ENCODE assay signal across 30 mouse cellular contexts in genomic region chr7:44922530-44922929, GRCm38 (mm10). TPM values are rescaled to one million over a fixed set of nuclear protein-coding genes. Genes with fewer than 3 reads are reported as not detected.
DNase-seq lines count a peak whose midpoint lies in the region; ATAC-seq and TF ChIP-seq lines count a peak whose summit lies in the region.
"Had no signal": no experiment of that assay in that cellular context is flagged by ENCODE, and none has a peak within 500 bp of the region (broad histone marks: within the 10 kb centered on the region; RNA-seq: fewer than 3 reads in every experiment).

No protein-coding gene starts in this region.

- H3K36me3 ChIP-seq in kidney, embryonic 15.5 days, result peaks cover 60% of the 10 kb centered on the region
- peaks cover 49% of the 10 kb centered on the region for H3K36me3 ChIP-seq in liver, embryonic 14.5 days (replicated peaks; ENCODE audit: control insufficient read depth, insufficient read depth, low read depth)

- intact Hi-C loops in left cerebral cortex, adult 2 months (cut with DNase I), result loop anchor here (5.0 kb wide), 1 partner anchor 35 kb away; no protein-coding TSS in a partner anchor

- peak; percentile 32 for TF ChIP-seq EP300 in liver, embryonic 14.5 days (IDR thresholded peaks at IDR 0.05; ENCODE audit: low read depth)

- no peaks in the 10 kb centered on the region for H3K27me3 ChIP-seq in kidney, embryonic 15.5 days
- no peaks in the 10 kb centered on the region for H3K27me3 ChIP-seq in liver, embryonic 14.5 days (ENCODE audit: control insufficient read depth, insufficient read depth, low read length)
- H3K27me3 ChIP-seq: heart, embryonic 13.5 days; limb, embryonic 15.5 days; neural tube, embryonic 12.5 days; Patski had no signal

- ATAC-seq in kidney, embryonic 15.5 days (replicated peaks; ENCODE audit: low FRiP score), result 0 out of 2 replicates have a peak, but pooled peaks have one; percentile 34
- peak; percentile 67 for ATAC-seq in erythroid progenitor cell, adult 5-6 weeks (replicated peaks; ENCODE audit: low FRiP score, poor library complexity, severe bottlenecking)
- peak; percentile 78 for ATAC-seq in liver, embryonic 14.5 days (ENCODE audit: insufficient read depth)
- ATAC-seq in megakaryocyte-erythroid progenitor cell, adult 5-6 weeks (replicated peaks; ENCODE audit: low FRiP score, low TSS enrichment, poor library complexity, severe bottlenecking), result peak; percentile 77
- ATAC-seq: forebrain, embryonic 14.5 days; hindbrain, embryonic 16.5 days; midbrain, embryonic 16.5 days; Patski had no signal

- TF ChIP-seq CTCF in liver, embryonic 14.5 days (IDR thresholded peaks at IDR 0.05; ENCODE audit: low read depth), result no peak
- TF ChIP-seq CTCF in left cerebral cortex, adult 2 months (IDR thresholded peaks at IDR 0.05), result no peak

- H3K4me1 ChIP-seq in kidney, embryonic 15.5 days, result peaks cover 13% of the 10 kb centered on the region
- peaks cover 19 to 30% of the 10 kb centered on the region in 2 experiments for H3K4me1 ChIP-seq in liver, embryonic 14.5 days (replicated peaks; ENCODE audit: control insufficient read depth in 2 of 2, insufficient read depth in 2 of 2, low read length in 1 of 2)

- DNase-seq in kidney, postnatal 36 days, result no peak
- DNase-seq in liver, embryonic 14.5 days (ENCODE audit: low read depth in 3 of 3, low spot score in 3 of 3), result no peak
- DNase-seq in neural tube, embryonic 10.5 days (ENCODE audit: extremely low spot score, low spot score), result no peak
- DNase-seq in left cerebral cortex, adult 2 months (ENCODE audit: extremely low spot score in 1 of 2, low spot score in 2 of 2), result no peak
- DNase-seq: adrenal gland, postnatal 10 days; cerebellum, adult 11 months; cerebellum, adult 9-11 months; heart, postnatal 10 days; kidney, adult 18-20 months; kidney, postnatal 4 days; lung, postnatal 4 days; thymus, adult 2 months; thymus, postnatal 4 days had no signal

- no peak overlapping the region for H3K9ac ChIP-seq in kidney, embryonic 15.5 days
- H3K9ac ChIP-seq in liver, embryonic 14.5 days (replicated peaks), result no peak overlapping the region
- H3K9ac ChIP-seq: heart, embryonic 13.5 days; limb, embryonic 15.5 days; neural tube, embryonic 12.5 days had no signal

- H3K4me3 ChIP-seq in kidney, embryonic 15.5 days (replicated peaks), result no peak overlapping the region
- no peak overlapping the region for H3K4me3 ChIP-seq in liver, embryonic 14.5 days (ENCODE audit: insufficient read depth in 1 of 2, low read depth in 2 of 2, low read length in 2 of 2)
- no peak overlapping the region for H3K4me3 ChIP-seq in left cerebral cortex, adult 2 months
- H3K4me3 ChIP-seq: heart, embryonic 13.5 days; limb, embryonic 10.5 days; limb, embryonic 15.5 days; neural tube, embryonic 12.5 days had no signal

- H3K9me3 ChIP-seq in kidney, embryonic 15.5 days (replicated peaks), result no peaks in the 10 kb centered on the region
- no peaks in the 10 kb centered on the region for H3K9me3 ChIP-seq in liver, embryonic 14.5 days (ENCODE audit: control insufficient read depth, low read length)
- H3K9me3 ChIP-seq: G1E; heart, embryonic 13.5 days; limb, embryonic 10.5 days; limb, embryonic 15.5 days; neural tube, embryonic 12.5 days had no signal

- H3K27ac ChIP-seq in kidney, embryonic 15.5 days, result no peak overlapping the region
- H3K27ac ChIP-seq in liver, embryonic 14.5 days, result no peak overlapping the region; the same call in 1 of the 2 replicates
- no peak overlapping the region for H3K27ac ChIP-seq in left cerebral cortex, adult 2 months
- H3K27ac ChIP-seq: heart, embryonic 13.5 days; limb, embryonic 10.5 days; limb, embryonic 15.5 days; neural tube, embryonic 12.5 days had no signal

- no peak overlapping the region for H3K4me2 ChIP-seq in kidney, embryonic 15.5 days
- H3K4me2 ChIP-seq in liver, embryonic 14.5 days (ENCODE audit: low read depth), result no peak overlapping the region; the same call in 1 of the 2 replicates
- H3K4me2 ChIP-seq: heart, embryonic 13.5 days; limb, embryonic 15.5 days; neural tube, embryonic 12.5 days had no signal

RNA-seq across cellular contexts. Expression of gene Ap2a1, which starts 6.8 kb away (rescaled TPM):
- 74.2 and 79.1 TPM in 2 replicates for polyA plus RNA-seq in kidney, embryonic 15.5 days (2015; fragmentation: Nextera tagmentation; extraction: Ambion mirVana)
- 93.0 and 93.9 TPM in 2 replicates for total RNA-seq in erythroid progenitor cell, adult 5-6 weeks (2015; ENCODE audit: low replicate concordance)
- 46.2 and 74.2 TPM in 2 replicates for total RNA-seq in erythroid progenitor cell, adult 5-6 weeks (2017; ENCODE audit: low replicate concordance)
- 62.2 and 67.6 TPM in 2 replicates for polyA plus RNA-seq in liver, embryonic 14.5 days (2012; rRNA removed)
- 69.6 and 74.2 TPM in 2 replicates for polyA plus RNA-seq in liver, embryonic 14.5 days (2014; fragmentation: Nextera tagmentation; extraction: Ambion mirVana)
- 95.3 and 104 TPM in 2 replicates for total RNA-seq in megakaryocyte-erythroid progenitor cell, adult 5-6 weeks (2014; fragmentation: Nextera tagmentation)
- 23.8 and 37.1 TPM in 2 replicates for total RNA-seq in megakaryocyte-erythroid progenitor cell, adult 5-6 weeks (2017)
- 100 to 1,000 TPM; 327 to 331 TPM for total RNA-seq in left cerebral cortex, adult 2 months (2021)

RNA-seq across cellular contexts. Expression of gene Tsks, which starts 20.5 kb away (rescaled TPM):
- polyA plus RNA-seq in kidney, embryonic 15.5 days (2015; fragmentation: Nextera tagmentation; extraction: Ambion mirVana), result 0.14 TPM in 2 replicates
- not detected in 2 replicates for total RNA-seq in erythroid progenitor cell, adult 5-6 weeks (2015; ENCODE audit: low replicate concordance)
- total RNA-seq in erythroid progenitor cell, adult 5-6 weeks (2017; ENCODE audit: low replicate concordance), result not detected in 2 replicates
- 0.07 and 0.22 TPM in 2 replicates for polyA plus RNA-seq in liver, embryonic 14.5 days (2012; rRNA removed)
- 0.05 TPM in 1 of 2 replicates, not detected in the other for polyA plus RNA-seq in liver, embryonic 14.5 days (2014; fragmentation: Nextera tagmentation; extraction: Ambion mirVana)
- total RNA-seq in megakaryocyte-erythroid progenitor cell, adult 5-6 weeks (2014; fragmentation: Nextera tagmentation), result not detected in 2 replicates
- not detected in 2 replicates for total RNA-seq in megakaryocyte-erythroid progenitor cell, adult 5-6 weeks (2017)
- total RNA-seq in left cerebral cortex, adult 2 months (2021), result 1 to 10 TPM; 2.8 to 3.0 TPM
- total RNA-seq: adrenal gland, postnatal 10 days; G1E; gastrocnemius, adult 18-20 months; gastrocnemius, postnatal 4 days; heart, adult 8-10 months; heart, postnatal 10 days had no signal
- polyA plus RNA-seq: embryonic facial prominence, embryonic 14.5 days; forebrain, embryonic 14.5 days; hindbrain, embryonic 16.5 days; intestine, embryonic 14.5 days; neural tube, embryonic 12.5 days had no signal

RNA-seq across cellular contexts. Expression of gene Fuz, which starts 26.7 kb away (rescaled TPM):
- polyA plus RNA-seq in kidney, embryonic 15.5 days (2015; fragmentation: Nextera tagmentation; extraction: Ambion mirVana), result 22.3 and 24.0 TPM in 2 replicates
- total RNA-seq in erythroid progenitor cell, adult 5-6 weeks (2015; ENCODE audit: low replicate concordance), result 2.5 and 6.5 TPM in 2 replicates
- 4.5 and 6.7 TPM in 2 replicates for total RNA-seq in erythroid progenitor cell, adult 5-6 weeks (2017; ENCODE audit: low replicate concordance)
- polyA plus RNA-seq in liver, embryonic 14.5 days (2012; rRNA removed), result 5.9 and 6.5 TPM in 2 replicates
- polyA plus RNA-seq in liver, embryonic 14.5 days (2014; fragmentation: Nextera tagmentation; extraction: Ambion mirVana), result 5.0 and 5.5 TPM in 2 replicates
- 12.0 and 19.8 TPM in 2 replicates for total RNA-seq in megakaryocyte-erythroid progenitor cell, adult 5-6 weeks (2014; fragmentation: Nextera tagmentation)
- 14.2 and 18.3 TPM in 2 replicates for total RNA-seq in megakaryocyte-erythroid progenitor cell, adult 5-6 weeks (2017)
- 10 to 100 TPM; 23.4 to 24.1 TPM for total RNA-seq in left cerebral cortex, adult 2 months (2021)

RNA-seq across cellular contexts. Expression of gene Med25, which starts 30.0 kb away (rescaled TPM):
- polyA plus RNA-seq in kidney, embryonic 15.5 days (2015; fragmentation: Nextera tagmentation; extraction: Ambion mirVana), result 103 and 126 TPM in 2 replicates
- 10.1 and 18.0 TPM in 2 replicates for total RNA-seq in erythroid progenitor cell, adult 5-6 weeks (2015; ENCODE audit: low replicate concordance)
- 8.0 and 11.3 TPM in 2 replicates for total RNA-seq in erythroid progenitor cell, adult 5-6 weeks (2017; ENCODE audit: low replicate concordance)
- 29.3 and 35.1 TPM in 2 replicates for polyA plus RNA-seq in liver, embryonic 14.5 days (2012; rRNA removed)
- polyA plus RNA-seq in liver, embryonic 14.5 days (2014; fragmentation: Nextera tagmentation; extraction: Ambion mirVana), result 24.2 and 27.1 TPM in 2 replicates
- total RNA-seq in megakaryocyte-erythroid progenitor cell, adult 5-6 weeks (2014; fragmentation: Nextera tagmentation), result 42.0 and 71.7 TPM in 2 replicates
- 12.1 and 18.1 TPM in 2 replicates for total RNA-seq in megakaryocyte-erythroid progenitor cell, adult 5-6 weeks (2017)
- 10 to 100 TPM; 96.1 to 98.5 TPM for total RNA-seq in left cerebral cortex, adult 2 months (2021)

RNA-seq across cellular contexts. Expression of gene Cpt1c, which starts 52.1 kb away (rescaled TPM):
- 19.2 and 25.1 TPM in 2 replicates for polyA plus RNA-seq in kidney, embryonic 15.5 days (2015; fragmentation: Nextera tagmentation; extraction: Ambion mirVana)
- total RNA-seq in erythroid progenitor cell, adult 5-6 weeks (2015; ENCODE audit: low replicate concordance), result 1.1 TPM in 1 of 2 replicates, not detected in the other
- 1.7 TPM in 1 of 2 replicates, not detected in the other for total RNA-seq in erythroid progenitor cell, adult 5-6 weeks (2017; ENCODE audit: low replicate concordance)
- polyA plus RNA-seq in liver, embryonic 14.5 days (2012; rRNA removed), result 2.5 and 3.0 TPM in 2 replicates
- polyA plus RNA-seq in liver, embryonic 14.5 days (2014; fragmentation: Nextera tagmentation; extraction: Ambion mirVana), result 0.80 and 1.3 TPM in 2 replicates
- total RNA-seq in megakaryocyte-erythroid progenitor cell, adult 5-6 weeks (2014; fragmentation: Nextera tagmentation), result 4.1 and 11.5 TPM in 2 replicates
- total RNA-seq in megakaryocyte-erythroid progenitor cell, adult 5-6 weeks (2017), result 0.91 and 1.3 TPM in 2 replicates
- total RNA-seq in left cerebral cortex, adult 2 months (2021), result 100 to 1,000 TPM in 1 of 2 experiments, 10 to 100 TPM in 1; 97.9 to 102 TPM
